Mouse (Mus musculus) liver, embryonic 15.5 days (tissue): ENCODE results near the gene Hectd4. TPM values are rescaled to one million over a fixed set of nuclear protein-coding genes. Genes with fewer than 3 reads are reported as not detected.

Experiments
- polyA plus RNA-seq: library from polyadenylated mRNA; unstranded; fragments of >200 nt; fragmentation: Nextera tagmentation; extraction: Ambion mirVana; gene quantifications from 2 replicates; pipeline ENCODE4 v1.2.1, GENCODE M21; 2015

Gene Hectd4
- polyA plus RNA-seq, 1 experiment from 2014 or later, result 10.1 TPM

Other genes starting within 250 kb of the Hectd4 start
- gene Rph3a, start 210.1 kb upstream of the Hectd4 start, polyA plus RNA-seq, result 0.03 TPM in 1 of 2 replicates, not detected in the other
- gene Ptpn11, start 28.8 kb upstream of the Hectd4 start, polyA plus RNA-seq, result 9.1 and 9.2 TPM in 2 replicates
- 294 and 338 TPM in 2 replicates for gene Rpl6, start 15.7 kb upstream of the Hectd4 start, polyA plus RNA-seq
- gene Trafd1, start 165.4 kb downstream of the Hectd4 start, polyA plus RNA-seq, result 22.8 and 25.9 TPM in 2 replicates
- gene Naa25, start 177.7 kb downstream of the Hectd4 start, polyA plus RNA-seq, result 19.2 and 20.0 TPM in 2 replicates
- 0.39 and 0.81 TPM in 2 replicates for gene Tmem116, start 231.7 kb downstream of the Hectd4 start, polyA plus RNA-seq
- gene Erp29, start 232.3 kb downstream of the Hectd4 start, polyA plus RNA-seq, result 87.0 and 94.4 TPM in 2 replicates